Mouse (Mus musculus): Measurements from ENCODE around the gene Mrpl34.
A peak's percentile ranks its signal among the peaks of the same experiment; 100 is the strongest.

Mrpl34 gene

DNA sequence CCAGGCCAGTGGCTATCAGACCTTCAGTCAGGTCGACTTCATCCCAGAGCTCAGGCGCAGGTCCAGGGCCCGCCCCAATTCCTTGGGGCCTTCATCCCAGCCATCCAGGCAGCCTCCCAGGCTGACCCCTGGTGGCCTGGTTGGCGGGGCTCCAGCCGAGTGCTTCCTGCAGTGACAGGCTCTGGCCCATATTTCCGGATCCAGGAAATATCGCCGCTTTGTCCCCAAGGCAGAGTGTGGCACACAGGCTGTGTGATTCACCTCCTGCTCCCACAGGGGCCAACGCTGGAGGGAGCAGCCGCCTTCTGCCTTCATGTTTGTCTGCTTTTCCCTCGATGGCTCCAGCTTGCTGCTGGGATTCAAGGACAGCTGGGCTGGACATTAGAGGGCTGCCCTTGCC, 31.7 kb downstream of the Mrpl34 start:
- DNase-seq (ENCODE audit: low read depth, low spot score): no peak

DNA sequence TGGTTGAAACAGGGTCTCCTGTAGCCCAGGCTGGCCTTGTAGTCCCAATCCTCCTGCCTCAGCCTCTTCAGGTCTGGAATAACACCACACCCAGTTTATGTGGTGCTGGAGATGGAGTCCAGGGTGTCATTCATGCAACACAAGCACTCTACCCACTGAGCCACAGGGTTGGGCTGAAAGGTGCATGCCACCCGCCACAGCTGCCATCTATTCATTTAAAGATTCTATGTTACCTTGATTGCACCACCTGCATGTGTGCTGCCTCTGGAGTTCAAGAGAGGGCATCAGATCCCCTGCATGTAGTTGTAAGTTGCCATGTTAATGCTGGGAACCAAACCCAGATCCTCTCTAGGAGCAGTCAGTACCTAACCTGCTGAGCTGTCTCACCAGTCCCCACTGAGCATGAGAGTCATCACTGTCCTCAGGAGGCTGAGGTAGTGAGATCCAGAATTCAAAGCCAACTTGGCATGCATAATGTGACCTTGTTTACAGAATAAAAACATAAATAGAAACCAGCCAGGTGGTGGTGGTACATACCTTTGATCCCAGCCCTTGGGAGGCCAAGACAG, 32.4 kb downstream of the Mrpl34 start:
- no peak for DNase-seq (ENCODE audit: low read depth, low spot score)

DNA sequence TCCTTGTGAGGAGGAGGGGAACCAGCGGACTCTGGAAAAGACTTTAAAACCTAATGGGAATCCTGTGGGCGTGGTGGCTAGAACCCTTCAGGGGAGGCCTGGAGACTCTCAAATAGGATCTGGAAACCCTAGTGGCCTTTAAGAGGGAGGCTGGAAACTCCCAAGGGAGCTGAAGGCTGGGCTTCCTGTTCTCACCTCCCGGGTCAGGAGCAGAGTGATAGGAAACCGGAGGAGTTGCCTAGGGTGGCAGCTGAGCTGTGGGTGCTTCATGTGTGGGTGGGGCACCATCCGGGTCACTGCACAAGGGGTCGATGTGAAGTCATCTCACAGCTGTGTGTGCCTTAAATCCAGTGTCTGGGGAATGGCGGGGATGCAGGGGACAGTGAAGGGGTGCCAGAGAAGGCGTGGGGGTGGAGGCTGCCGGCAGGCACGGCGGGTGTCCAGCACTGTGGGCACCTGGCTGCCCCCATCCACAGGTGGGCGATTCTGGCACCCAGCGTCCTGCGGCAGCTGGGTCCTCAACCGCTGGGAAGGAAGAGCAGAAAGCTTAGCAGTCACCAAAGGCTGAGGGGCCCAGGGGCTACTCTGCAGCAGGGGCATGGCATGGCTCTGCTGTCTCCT, 33.2 kb downstream of the Mrpl34 start:
- DNase-seq (ENCODE audit: low read depth, low spot score): no peak

DNA sequence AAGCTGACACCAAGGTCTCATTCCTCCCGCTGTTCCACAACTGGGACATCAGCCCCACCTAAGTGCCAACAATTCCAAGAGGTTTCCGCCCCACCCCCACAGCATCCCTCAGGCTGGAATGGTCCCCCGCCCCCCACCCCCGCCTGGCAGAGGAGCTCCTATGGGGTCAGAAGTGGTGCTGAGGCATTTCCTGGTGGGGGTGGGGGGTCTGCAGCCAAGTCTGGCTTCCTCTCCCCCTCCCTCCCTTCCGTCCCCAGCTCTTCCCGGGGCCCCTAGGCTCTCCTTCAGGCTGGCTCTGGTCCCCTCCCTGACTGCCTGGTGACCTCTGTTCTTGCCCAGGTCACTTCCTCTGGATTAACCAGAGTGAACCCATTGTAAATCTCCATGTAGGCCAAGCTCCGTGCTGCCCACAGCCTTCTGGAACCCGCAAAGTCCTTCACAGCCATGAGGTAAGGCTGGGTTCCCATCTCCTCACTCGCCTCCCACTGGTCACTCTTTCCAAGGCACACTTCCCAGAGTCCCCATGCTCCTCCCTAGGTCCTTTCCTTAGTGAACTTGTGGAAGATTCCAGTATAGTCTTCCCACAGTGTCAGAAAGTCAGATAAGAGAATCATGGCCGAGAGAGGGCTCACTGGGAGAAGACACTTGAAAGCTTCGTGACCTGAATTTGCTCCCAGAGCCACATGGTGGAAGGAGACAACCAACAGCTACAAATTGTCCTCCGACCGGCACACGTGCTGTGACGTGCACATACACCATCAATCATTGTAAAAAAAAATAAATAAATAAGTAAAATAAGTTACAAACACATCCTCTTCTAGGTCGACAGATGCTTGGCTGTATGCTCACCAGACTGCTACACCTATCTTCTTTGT, 34.3 kb downstream of the Mrpl34 start:
- DNase-seq (ENCODE audit: low read depth, low spot score): no peak

DNA sequence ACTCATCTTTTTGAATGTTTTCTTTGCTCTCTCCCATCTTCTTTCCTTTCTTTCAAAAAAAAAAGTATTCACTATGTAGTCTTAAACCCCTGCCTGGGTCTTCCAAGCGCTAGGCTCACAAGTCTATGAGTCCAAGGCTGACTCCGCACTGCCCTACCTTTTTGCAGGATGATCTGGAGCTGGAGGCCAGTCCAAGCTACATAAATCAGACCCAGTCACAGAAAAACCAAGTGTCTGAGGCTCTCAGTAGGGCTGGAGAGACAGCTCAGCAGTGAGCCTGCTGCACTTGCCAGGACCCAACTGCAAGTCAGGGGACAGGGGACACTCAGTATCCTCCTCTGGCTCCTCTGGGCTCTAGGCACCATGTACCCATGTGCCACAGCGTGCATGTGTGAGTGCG, 39.6 kb downstream of the Mrpl34 start:
- DNase-seq (ENCODE audit: low read depth, low spot score): no peak

DNA sequence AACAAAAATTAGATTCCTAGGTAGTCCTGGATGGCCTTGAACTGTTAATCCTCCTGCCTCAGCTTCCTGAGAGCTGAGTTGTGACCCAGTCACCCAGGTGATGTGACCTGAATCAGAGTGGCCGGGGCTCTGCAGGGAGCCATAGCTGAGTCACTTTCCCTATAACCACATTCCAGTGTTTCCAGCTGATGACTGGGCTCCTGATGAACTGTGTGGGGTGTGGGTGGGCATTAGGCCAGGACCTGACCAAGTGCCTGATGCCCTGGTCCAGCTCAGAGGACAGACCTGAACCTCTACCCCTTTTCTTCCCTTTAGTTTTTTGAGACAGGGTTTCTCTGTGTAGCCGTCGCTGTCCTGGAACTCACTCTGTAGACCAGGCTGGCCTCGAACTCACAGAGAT, 40.6 kb downstream of the Mrpl34 start:
- no peak for DNase-seq (ENCODE audit: low read depth, low spot score)

DNA sequence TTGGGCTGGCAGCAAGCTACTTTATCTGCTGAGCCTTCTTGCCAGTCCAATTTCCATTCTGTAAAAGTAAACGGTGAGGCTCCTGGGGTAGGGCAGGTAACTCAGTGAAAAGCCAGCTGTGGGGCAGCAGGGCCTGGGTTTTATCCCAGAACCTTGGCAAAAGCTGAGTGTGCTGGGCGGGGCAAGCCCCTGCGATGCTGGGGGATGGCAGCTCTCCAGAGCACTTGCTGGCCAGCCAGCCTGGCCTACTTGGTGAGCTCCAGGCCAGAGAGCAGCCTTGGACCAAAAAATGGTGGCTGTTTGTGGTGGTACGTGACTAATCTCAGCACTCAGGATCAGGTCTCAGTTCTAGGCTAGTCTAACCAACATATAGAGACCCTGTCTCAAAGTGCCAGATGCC, 41.2 kb downstream of the Mrpl34 start:
- DNase-seq (ENCODE audit: low read depth, low spot score): no peak

DNA sequence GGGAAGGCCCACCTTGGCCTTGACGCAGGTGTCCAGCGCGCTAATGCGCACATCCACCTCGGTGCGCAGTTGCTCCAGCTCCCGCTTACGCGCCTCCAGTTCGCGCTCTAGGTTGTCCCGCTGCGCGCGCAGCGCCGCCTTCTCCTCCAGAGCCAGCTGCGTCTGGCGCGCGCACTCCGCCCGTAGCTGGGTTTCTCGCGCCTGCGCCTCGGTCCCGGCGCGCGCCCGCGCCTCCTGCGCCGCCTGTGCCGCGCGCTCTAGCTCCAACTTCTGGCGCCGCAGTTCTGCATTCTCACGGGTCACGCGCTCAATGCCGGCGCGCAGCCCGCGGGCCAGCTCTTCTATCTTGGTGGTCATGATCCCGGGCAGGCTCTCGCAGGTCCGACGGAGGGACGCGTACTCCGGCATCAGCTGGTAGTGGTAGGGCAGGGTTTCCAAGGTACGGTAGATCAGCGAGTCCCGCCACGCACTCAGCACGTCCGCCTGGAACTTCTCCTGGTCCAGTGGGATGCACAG, 42.9 kb downstream of the Mrpl34 start:
- DNase-seq (ENCODE audit: low read depth, low spot score): peak; percentile 68

DNA sequence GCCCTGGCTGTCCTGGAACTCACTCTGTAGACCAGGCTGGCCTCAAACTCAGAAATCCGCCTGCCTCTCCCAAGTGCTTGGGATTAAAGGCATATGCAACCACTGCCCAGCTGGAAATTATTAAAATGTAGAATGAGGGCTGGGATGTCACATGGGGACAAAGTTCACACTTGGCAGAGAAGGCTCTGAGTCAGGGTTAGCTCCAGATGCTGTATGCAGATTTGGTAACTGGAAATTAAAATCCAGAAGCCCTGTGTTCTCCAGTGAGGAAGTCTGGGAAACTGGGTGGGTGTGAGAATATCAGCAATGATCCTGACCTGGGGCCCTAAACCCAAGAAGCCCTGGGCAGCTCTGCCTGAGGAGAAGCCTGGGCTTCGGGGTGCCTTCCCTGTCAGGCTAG, 44.6 kb downstream of the Mrpl34 start:
- no peak for DNase-seq (ENCODE audit: low read depth, low spot score)

DNA sequence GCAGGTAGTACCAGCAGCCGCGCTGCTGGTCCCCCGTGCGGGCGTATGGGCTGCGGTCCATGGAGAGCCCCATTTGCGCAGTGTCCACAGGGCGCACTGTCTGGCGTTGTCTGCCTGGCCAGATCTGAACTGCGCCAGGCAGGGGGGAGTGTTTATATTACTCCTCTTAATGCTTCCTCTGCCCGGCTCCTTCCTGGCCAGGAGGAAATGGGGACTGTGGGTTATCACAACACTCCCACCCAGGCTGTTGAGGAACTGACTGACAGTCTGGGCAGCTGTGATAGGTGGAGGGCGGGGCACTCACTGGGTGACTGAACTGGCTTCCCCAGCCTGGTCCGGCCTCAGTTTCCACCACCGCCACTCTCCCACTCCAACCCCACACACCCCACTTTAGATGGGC, 46.9 kb downstream of the Mrpl34 start, which contains the start of gene Plvap:
Gene Plvap (minus strand): TSS at position 109 of the 400 bp plus-strand sequence.
- no peak for DNase-seq (ENCODE audit: low read depth, low spot score)

DNA sequence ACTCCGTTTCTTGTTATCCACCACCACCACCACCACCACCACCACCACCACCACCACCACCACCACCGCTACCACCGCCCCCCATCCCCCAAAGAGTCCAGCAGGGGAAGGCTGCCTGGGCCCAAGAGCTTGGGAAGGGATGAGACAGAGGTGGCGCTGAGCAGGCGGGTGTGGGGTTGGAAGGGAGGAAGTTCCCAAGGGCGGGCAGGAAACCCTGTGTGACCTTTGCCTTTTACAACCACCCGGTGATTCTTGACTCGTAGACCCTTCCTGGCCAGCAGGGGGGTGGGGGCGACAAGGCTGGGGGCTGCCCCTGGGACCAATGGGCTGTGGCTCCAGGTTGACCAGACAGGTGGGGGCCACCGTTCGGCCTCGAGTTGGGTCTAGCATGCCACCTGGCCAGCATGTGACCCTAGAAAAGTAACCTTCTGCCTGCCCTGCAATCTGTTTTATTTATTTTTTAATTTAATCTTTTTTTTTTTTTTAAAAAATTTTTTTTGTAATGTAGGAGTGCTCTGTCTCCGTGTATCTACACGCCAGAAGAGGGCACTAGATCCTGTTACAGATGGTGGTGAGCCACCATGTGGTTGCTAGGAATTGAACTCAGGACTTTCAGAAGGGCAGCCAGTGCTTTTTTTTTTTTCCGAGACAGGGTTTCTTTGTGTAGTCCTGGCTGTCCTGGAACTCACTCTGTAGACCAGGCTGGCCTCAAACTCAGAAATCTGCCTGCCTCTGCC, 48.4 kb downstream of the Mrpl34 start:
- DNase-seq (ENCODE audit: low read depth, low spot score): no peak

DNA sequence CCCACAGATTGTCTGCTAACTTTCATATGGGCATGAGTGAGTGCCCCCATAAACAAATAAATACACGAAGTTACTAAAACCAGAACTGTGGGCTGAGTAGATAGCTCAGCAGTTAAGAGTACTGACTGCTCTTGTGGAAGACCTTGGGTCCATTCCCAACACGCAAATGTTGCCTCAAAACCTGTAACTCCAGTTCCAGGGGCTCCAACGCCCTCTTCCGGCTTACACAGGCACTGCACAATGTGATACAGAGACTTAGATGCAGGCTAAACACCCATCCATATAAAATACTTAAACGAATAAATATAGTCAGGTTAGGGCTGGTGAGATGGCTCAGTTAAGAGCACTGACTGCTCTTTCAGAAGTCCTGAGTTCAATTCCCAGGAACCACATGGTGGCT, 50.3 kb downstream of the Mrpl34 start:
- DNase-seq (ENCODE audit: low read depth, low spot score): no peak
